In the genomic region with DNA sequence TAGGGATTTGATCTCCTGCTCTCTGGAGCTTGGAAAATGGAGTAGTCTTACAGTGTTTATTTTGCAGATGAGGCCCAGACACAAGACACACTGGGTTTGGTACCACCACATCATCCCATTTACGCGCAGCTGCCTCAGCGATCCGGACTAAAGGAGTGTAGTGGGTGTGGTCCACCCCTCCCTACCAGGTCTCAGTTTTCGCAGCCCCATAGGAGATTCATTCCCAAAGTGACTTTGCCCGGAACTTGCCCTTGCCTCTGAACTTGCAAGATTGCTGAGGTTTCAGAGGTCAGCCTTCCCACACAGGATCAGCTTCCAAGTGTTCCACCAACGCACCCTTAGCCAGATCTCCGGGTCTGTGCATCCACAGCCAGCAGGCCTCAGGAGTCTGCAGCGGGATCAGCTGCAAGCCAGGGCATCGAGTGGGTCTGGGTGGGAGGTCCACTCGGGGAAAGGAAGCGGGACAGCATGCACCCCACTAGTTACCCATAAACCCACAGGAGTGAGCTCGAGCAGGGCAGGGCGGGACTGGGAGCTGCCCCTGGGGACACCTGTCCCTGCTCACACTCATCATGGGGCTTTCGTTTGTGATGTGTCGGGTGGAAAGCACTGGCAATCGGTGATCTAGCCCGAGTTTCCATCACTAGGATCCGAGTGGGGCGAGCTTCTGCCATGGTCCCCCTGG, we compare ENCODE assay signal across 9 mouse cellular contexts. TPM values are rescaled to one million over a fixed set of nuclear protein-coding genes. Genes with fewer than 3 reads are reported as not detected.
DNase-seq lines count a peak whose midpoint lies in the region; ATAC-seq and TF ChIP-seq lines count a peak whose summit lies in the region.
"Had no signal": no experiment of that assay in that cellular context is flagged by ENCODE, and none has a peak within 500 bp of the region (broad histone marks: within the 10 kb centered on the region; RNA-seq: fewer than 3 reads in every experiment).

No protein-coding gene starts in this region.

- peaks cover 56% of the 10 kb centered on the region for H3K4me1 ChIP-seq in kidney, embryonic 15.5 days
- 0 out of 2 replicates have a peak, but pooled peaks cover 4% of the 10 kb centered on the region for H3K4me1 ChIP-seq in kidney, adult 2 months (ENCODE audit: control insufficient read depth, insufficient read depth, low read length)
- peaks cover 37% of the 10 kb centered on the region for H3K4me1 ChIP-seq in embryonic facial prominence, embryonic 15.5 days
- peaks cover 34% of the 10 kb centered on the region for H3K4me1 ChIP-seq in intestine, embryonic 16.5 days (ENCODE audit: control insufficient read depth, insufficient read depth, low read length)

- ATAC-seq in kidney, embryonic 15.5 days (replicated peaks; ENCODE audit: low FRiP score) = no peak
- no peak for ATAC-seq in embryonic facial prominence, embryonic 15.5 days (ENCODE audit: insufficient number of reproducible peaks, low FRiP score, low TSS enrichment, low read depth)
- 0 out of 2 replicates have a peak, but pooled peaks have one; percentile 17 for ATAC-seq in intestine, embryonic 16.5 days

- WGBS in kidney, embryonic 15.5 days = 18% methylated on average over 20 of the region's 20 CpGs
- WGBS in kidney, adult 2 months = 56% methylated on average over 20 of the region's 20 CpGs
- 16% methylated on average over 20 of the region's 20 CpGs for WGBS in embryonic facial prominence, embryonic 15.5 days
- WGBS in intestine, embryonic 16.5 days = 31% methylated on average over 20 of the region's 20 CpGs

- H3K36me3 ChIP-seq in kidney, embryonic 15.5 days = no peaks in the 10 kb centered on the region
- no peaks in the 10 kb centered on the region for H3K36me3 ChIP-seq in kidney, adult 2 months (ENCODE audit: control insufficient read depth, insufficient read depth, low read length)
- no peaks in the 10 kb centered on the region for H3K36me3 ChIP-seq in embryonic facial prominence, embryonic 15.5 days
- no peaks in the 10 kb centered on the region for H3K36me3 ChIP-seq in intestine, embryonic 16.5 days (ENCODE audit: control insufficient read depth, insufficient read depth, low read length)
- no peaks in the 10 kb centered on the region for H3K36me3 ChIP-seq in myocyte (ENCODE audit: control insufficient read depth, insufficient read depth)

- H3K9me3 ChIP-seq in kidney, embryonic 15.5 days (replicated peaks) = no peaks in the 10 kb centered on the region
- H3K9me3 ChIP-seq in embryonic facial prominence, embryonic 15.5 days (replicated peaks) = no peaks in the 10 kb centered on the region
- no peaks in the 10 kb centered on the region for H3K9me3 ChIP-seq in intestine, embryonic 16.5 days (ENCODE audit: control insufficient read depth, low read length)

- no peak for TF ChIP-seq POLR2A in kidney, adult 2 months (IDR thresholded peaks at IDR 0.05; ENCODE audit: low read depth, low read length)
- no peak for TF ChIP-seq POLR2A in myocyte (IDR thresholded peaks at IDR 0.05; ENCODE audit: insufficient read length, low read depth)

- no peak overlapping the region for H3K9ac ChIP-seq in kidney, embryonic 15.5 days
- peak overlapping the region; percentile 12; the same call in 1 of the 2 replicates for H3K9ac ChIP-seq in embryonic facial prominence, embryonic 15.5 days
- peak overlapping the region; percentile 60 for H3K9ac ChIP-seq in intestine, embryonic 16.5 days (ENCODE audit: low read depth, low read length)

- DNase-seq in kidney, adult 2 months = no peak
- no peak for DNase-seq in left cerebral cortex, postnatal 25 days (ENCODE audit: low spot score in 2 of 2)
- no peak for DNase-seq in embryo, embryonic 11 days
- no peak for DNase-seq in layer of hippocampus, adult 9-11 months
- DNase-seq: lung, adult 18-20 months had no signal

- H3K27me3 ChIP-seq in kidney, embryonic 15.5 days = peaks cover 37% of the 10 kb centered on the region
- no peaks in the 10 kb centered on the region for H3K27me3 ChIP-seq in kidney, adult 2 months (replicated peaks; ENCODE audit: control insufficient read depth, insufficient read depth, low read length)
- peaks cover 18% of the 10 kb centered on the region; the same call in 1 of the 2 replicates for H3K27me3 ChIP-seq in embryonic facial prominence, embryonic 15.5 days
- H3K27me3 ChIP-seq in intestine, embryonic 16.5 days (replicated peaks; ENCODE audit: control insufficient read depth, insufficient read depth, low read length) = no peaks in the 10 kb centered on the region
- H3K27me3 ChIP-seq in myocyte (ENCODE audit: control insufficient read depth, insufficient read depth, insufficient read length) = no peaks in the 10 kb centered on the region

- H3K79me2 ChIP-seq in myocyte (ENCODE audit: control insufficient read depth, insufficient read depth) = no peaks in the 10 kb centered on the region

- intact Hi-C loops in left cerebral cortex, postnatal 25 days (cut with DNase I) = no loop called here

- H3K4me3 ChIP-seq in kidney, embryonic 15.5 days (replicated peaks) = peak overlapping the region; percentile 25
- no peak overlapping the region for H3K4me3 ChIP-seq in kidney, adult 2 months (ENCODE audit: insufficient read depth, low read depth, low read length)
- peak overlapping the region; percentile 30; the same call in 1 of the 2 replicates for H3K4me3 ChIP-seq in embryonic facial prominence, embryonic 15.5 days (replicated peaks)
- no peak overlapping the region for H3K4me3 ChIP-seq in intestine, embryonic 16.5 days (ENCODE audit: low read length)
- no peak overlapping the region for H3K4me3 ChIP-seq in myocyte

- no peak for TF ChIP-seq CTCF in kidney, adult 2 months (conservative IDR thresholded peaks at IDR 0.05; ENCODE audit: insufficient read depth, insufficient read length, low read depth, low read length)

- peak overlapping the region; percentile 61; the same call in 1 of the 2 replicates for H3K27ac ChIP-seq in kidney, embryonic 15.5 days
- H3K27ac ChIP-seq in kidney, adult 2 months (ENCODE audit: insufficient read depth, low read depth, low read length) = no peak overlapping the region
- H3K27ac ChIP-seq in embryonic facial prominence, embryonic 15.5 days (replicated peaks) = 0 out of 2 replicates have a peak overlapping the region, but pooled peaks have one; percentile 34
- H3K27ac ChIP-seq in intestine, embryonic 16.5 days (ENCODE audit: low read length) = no peak overlapping the region

- H3ac ChIP-seq in myocyte (ENCODE audit: control insufficient read depth, insufficient read length) = no peak overlapping the region

- peak overlapping the region; percentile 55 for H3K4me2 ChIP-seq in kidney, embryonic 15.5 days
- H3K4me2 ChIP-seq in embryonic facial prominence, embryonic 15.5 days (replicated peaks) = peak overlapping the region; percentile 54
- peak overlapping the region; percentile 56 for H3K4me2 ChIP-seq in intestine, embryonic 16.5 days (ENCODE audit: low read depth, low read length)
- H3K4me2 ChIP-seq in myocyte (ENCODE audit: low read depth) = peak overlapping the region; percentile 22

TF ChIP-seq in myocyte, 11 proteins besides CTCF, POLR2A, EP300 and RAD21:
- TF ChIP-seq MYOG (IDR thresholded peaks at IDR 0.05; ENCODE audit: control insufficient read depth in 1 of 3, insufficient read depth in 1 of 3, insufficient read length in 2 of 3, low read depth in 2 of 3) = peak in 1 of 3 experiments; percentile 34
- no peak for TF ChIP-seq TCF3 (IDR thresholded peaks at IDR 0.05; ENCODE audit: insufficient read length, low read depth)
- TF ChIP-seq CEBPB (IDR thresholded peaks at IDR 0.05; ENCODE audit: insufficient read depth, poor library complexity, severe bottlenecking) = no peak
- TF ChIP-seq TCF12 (IDR thresholded peaks at IDR 0.05; ENCODE audit: insufficient read depth, poor library complexity, severe bottlenecking) = no peak
- TF ChIP-seq MYOD1 (IDR thresholded peaks at IDR 0.05; ENCODE audit: control insufficient read depth in 1 of 3, insufficient read length in 2 of 3, low read depth in 2 of 3) = peak in 1 of 3 experiments; percentile 49
TF ChIP-seq in myocyte: peak in this region for 2.

RNA-seq across cellular contexts. Expression of gene Tha1, which starts 15.0 kb away (rescaled TPM):
- 5.3 TPM in 2 replicates for polyA plus RNA-seq in kidney, embryonic 15.5 days (2015; fragmentation: Nextera tagmentation; extraction: Ambion mirVana)
- 14.9 and 20.1 TPM in 2 replicates for polyA plus RNA-seq in kidney, adult 2 months (2012; rRNA removed)
- polyA plus RNA-seq in embryonic facial prominence, embryonic 15.5 days (2015; fragmentation: Nextera tagmentation; extraction: Ambion mirVana) = 4.7 and 4.9 TPM in 2 replicates
- polyA plus RNA-seq in intestine, embryonic 16.5 days (2015; fragmentation: Nextera tagmentation; extraction: Ambion mirVana) = 12.2 and 13.7 TPM in 2 replicates
- 2.5 TPM for polyA plus RNA-seq in myocyte (2012; fragmentation: generic; extraction: Trizol)
- total RNA-seq in left cerebral cortex, postnatal 25 days (2021) = 1 to 10 TPM; 3.8 to 4.0 TPM

RNA-seq across cellular contexts. Expression of gene Tmem235, which starts 27.8 kb away (rescaled TPM):
- not detected in 2 replicates for polyA plus RNA-seq in kidney, embryonic 15.5 days (2015; fragmentation: Nextera tagmentation; extraction: Ambion mirVana)
- 0.08 and 0.10 TPM in 2 replicates for polyA plus RNA-seq in kidney, adult 2 months (2012; rRNA removed)
- polyA plus RNA-seq in embryonic facial prominence, embryonic 15.5 days (2015; fragmentation: Nextera tagmentation; extraction: Ambion mirVana) = not detected in 2 replicates
- 0.07 TPM in 1 of 2 replicates, not detected in the other for polyA plus RNA-seq in intestine, embryonic 16.5 days (2015; fragmentation: Nextera tagmentation; extraction: Ambion mirVana)
- polyA plus RNA-seq in myocyte (2012; fragmentation: generic; extraction: Trizol) = not detected
- under 1 TPM in 1 of 2 experiments, not detected in 1; 0.23 TPM for total RNA-seq in left cerebral cortex, postnatal 25 days (2021)

RNA-seq across cellular contexts. Expression of gene Birc5, which starts 39.3 kb away (rescaled TPM):
- polyA plus RNA-seq in kidney, embryonic 15.5 days (2015; fragmentation: Nextera tagmentation; extraction: Ambion mirVana) = 310 and 329 TPM in 2 replicates
- 0.75 and 1.3 TPM in 2 replicates for polyA plus RNA-seq in kidney, adult 2 months (2012; rRNA removed)
- 225 and 239 TPM in 2 replicates for polyA plus RNA-seq in embryonic facial prominence, embryonic 15.5 days (2015; fragmentation: Nextera tagmentation; extraction: Ambion mirVana)
- polyA plus RNA-seq in intestine, embryonic 16.5 days (2015; fragmentation: Nextera tagmentation; extraction: Ambion mirVana) = 259 and 306 TPM in 2 replicates
- 60.7 TPM for polyA plus RNA-seq in myocyte (2012; fragmentation: generic; extraction: Trizol)
- 1 to 10 TPM in 1 of 2 experiments, under 1 TPM in 1; 0.62 to 1.2 TPM for total RNA-seq in left cerebral cortex, postnatal 25 days (2021)

Comparison
In these comparisons a context has a peak if more than half of its experiments do, and no peak if none do; other contexts are left out.
1. H3K27ac ChIP-seq: peak in kidney, embryonic 15.5 days (single experiment) and embryonic facial prominence, embryonic 15.5 days (single experiment); none in kidney, adult 2 months (single experiment) and intestine, embryonic 16.5 days (single experiment).
2. H3K4me3 ChIP-seq: peak in kidney, embryonic 15.5 days (single experiment) and embryonic facial prominence, embryonic 15.5 days (single experiment); none in kidney, adult 2 months (single experiment), intestine, embryonic 16.5 days (single experiment) and myocyte (single experiment).
3. RNA of gene Birc5, which starts 39.3 kb away (polyA plus RNA-seq): 310 to 329 TPM in kidney, embryonic 15.5 days, 259 to 306 TPM in intestine, embryonic 16.5 days, 225 to 239 TPM in embryonic facial prominence, embryonic 15.5 days and 60.7 TPM in myocyte (single experiment); 0.75 to 1.3 TPM in kidney, adult 2 months; every median in the first group is over 10 times any median in the second.
4. Peak in every context shown above with its lines, with median percentiles within 50 percentile points of each other: H3K4me2 ChIP-seq.